Mouse (Mus musculus): ENCODE measurements around the gene Pi4k2b.

DNA sequence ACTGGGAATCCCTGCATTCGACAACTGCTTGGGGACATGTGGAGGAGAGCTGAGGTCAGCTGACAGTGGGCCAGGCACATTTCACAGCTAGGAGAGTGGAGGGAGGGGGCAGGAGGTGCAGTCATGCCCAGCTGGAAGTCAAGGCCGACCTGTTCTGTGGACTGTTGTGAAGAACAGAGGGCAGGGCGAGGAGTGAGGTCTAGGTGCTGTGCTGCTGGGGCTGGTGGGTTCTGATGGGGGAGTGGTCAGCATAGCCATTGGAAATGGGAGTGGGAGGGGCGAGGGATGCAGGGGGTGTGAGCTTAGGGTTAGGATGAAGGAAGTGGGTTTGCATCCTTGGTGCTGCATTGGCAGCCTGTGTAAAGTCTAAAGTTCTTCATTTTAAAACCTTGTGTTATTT lies 64.4 kb downstream of the Pi4k2b start:
- TF ChIP-seq CTCF (IDR thresholded peaks at IDR 0.05; ENCODE audit: insufficient read depth, low read depth, low read length): no peak
- TF ChIP-seq POLR2A (IDR thresholded peaks at IDR 0.05; ENCODE audit: insufficient read depth, low read depth, low read length): no peak

Data from olfactory bulb, adult 2 months (tissue).